In genomic region chr7:45413113-45413863, GRCm38 (mm10) we compare ENCODE assay signal across 8 mouse cellular contexts. TPM values are rescaled to one million over a fixed set of nuclear protein-coding genes. Genes with fewer than 3 reads are reported as not detected.
DNase-seq lines count a peak whose midpoint lies in the region; ATAC-seq and TF ChIP-seq lines count a peak whose summit lies in the region.

Ntf5 (plus strand) TSS chr7:45413695.

- H3K36me3 ChIP-seq in heart, embryonic 11.5 days (ENCODE audit: control insufficient read depth, insufficient read depth, low read length) = no peaks in the 10 kb centered on the region
- no peaks in the 10 kb centered on the region for H3K36me3 ChIP-seq in hindbrain, embryonic 11.5 days (ENCODE audit: control insufficient read depth, insufficient read depth, low read length)
- H3K36me3 ChIP-seq in liver, embryonic 16.5 days (ENCODE audit: control insufficient read depth, insufficient read depth) = no peaks in the 10 kb centered on the region

- TF ChIP-seq CTCF in olfactory bulb, adult 2 months (IDR thresholded peaks at IDR 0.05; ENCODE audit: insufficient read depth, low read depth, low read length) = no peak

- DNase-seq in heart, adult 8-10 months (ENCODE audit: low spot score) = no peak
- DNase-seq in embryo, embryonic 10 days (ENCODE audit: low spot score) = peak; percentile 65
- peak; percentile 66 for DNase-seq in hindbrain, embryonic 11.5 days (ENCODE audit: low spot score)
- DNase-seq in cerebellum, adult 8-10 months = no peak

- peak within 1 kb of the TSS; percentile 55 for H3K4me3 ChIP-seq in heart, embryonic 11.5 days (ENCODE audit: low read depth, low read length)
- peak within 1 kb of the TSS; percentile 44 for H3K4me3 ChIP-seq in hindbrain, embryonic 11.5 days (ENCODE audit: low read depth, low read length)
- H3K4me3 ChIP-seq in liver, embryonic 16.5 days (ENCODE audit: low read depth, low read length) = peak within 1 kb of the TSS; percentile 51
- peak within 1 kb of the TSS; percentile 32; the same call in 1 of the 2 replicates for H3K4me3 ChIP-seq in olfactory bulb, adult 2 months (ENCODE audit: insufficient read depth, low read depth, low read length)

- H3K9me3 ChIP-seq in heart, embryonic 11.5 days (replicated peaks; ENCODE audit: control insufficient read depth, low read length) = no peaks in the 10 kb centered on the region
- H3K9me3 ChIP-seq in hindbrain, embryonic 11.5 days (ENCODE audit: control insufficient read depth, low read length) = no peaks in the 10 kb centered on the region
- H3K9me3 ChIP-seq in liver, embryonic 16.5 days (replicated peaks; ENCODE audit: control insufficient read depth, low read length) = no peaks in the 10 kb centered on the region

- 2% methylated on average over 40 of the region's 45 CpGs for WGBS in heart, embryonic 11.5 days (ENCODE audit: insufficient replicate concordance)
- 4% methylated on average over 44 of the region's 45 CpGs for WGBS in hindbrain, embryonic 11.5 days
- 4% methylated on average over 29 of the region's 45 CpGs for WGBS in liver, embryonic 16.5 days (ENCODE audit: insufficient replicate concordance)
- WGBS in olfactory bulb, adult 2 months = 4% methylated on average over 44 of the region's 45 CpGs

- H3K4me1 ChIP-seq in heart, embryonic 11.5 days (ENCODE audit: control insufficient read depth, insufficient read depth, low read length) = peaks cover 30% of the 10 kb centered on the region
- H3K4me1 ChIP-seq in hindbrain, embryonic 11.5 days (replicated peaks; ENCODE audit: control insufficient read depth, insufficient read depth, low read length) = no peaks in the 10 kb centered on the region; the same call in 1 of the 2 replicates
- H3K4me1 ChIP-seq in liver, embryonic 16.5 days (ENCODE audit: control insufficient read depth, low read depth, low read length) = peaks cover 13% of the 10 kb centered on the region
- H3K4me1 ChIP-seq in olfactory bulb, adult 2 months (ENCODE audit: control insufficient read depth, insufficient read depth, low read length) = peaks cover 17% of the 10 kb centered on the region

- ATAC-seq in heart, embryonic 11.5 days (replicated peaks; ENCODE audit: insufficient number of reproducible peaks, low FRiP score, low TSS enrichment) = peak; percentile 53
- ATAC-seq in hindbrain, embryonic 11.5 days (ENCODE audit: low FRiP score) = peak; percentile 58; the same call in 1 of the 2 replicates
- ATAC-seq in liver, embryonic 16.5 days (ENCODE audit: low read depth) = peak; percentile 36
- no peak for ATAC-seq in activated CD4-positive, CD25-positive, alpha-beta regulatory T cell, adult 4 months

- peak within 1 kb of the TSS; percentile 73 for H3K27ac ChIP-seq in heart, embryonic 11.5 days (ENCODE audit: low read depth, low read length)
- H3K27ac ChIP-seq in hindbrain, embryonic 11.5 days (ENCODE audit: low read depth, low read length) = no peak within 1 kb of the TSS
- no peak within 1 kb of the TSS for H3K27ac ChIP-seq in liver, embryonic 16.5 days (ENCODE audit: low read length)
- no peak within 1 kb of the TSS for H3K27ac ChIP-seq in olfactory bulb, adult 2 months (ENCODE audit: insufficient read depth, low read depth, low read length)

- H3K9ac ChIP-seq in heart, embryonic 11.5 days (ENCODE audit: low read depth, low read length) = peak within 1 kb of the TSS; percentile 70
- peak within 1 kb of the TSS; percentile 44; the same call in 1 of the 2 replicates for H3K9ac ChIP-seq in hindbrain, embryonic 11.5 days (ENCODE audit: low read depth, low read length)
- H3K9ac ChIP-seq in liver, embryonic 16.5 days (ENCODE audit: low read depth, low read length) = 0 out of 2 replicates have a peak within 1 kb of the TSS, but pooled peaks have one; percentile 11

- H3K27me3 ChIP-seq in heart, embryonic 11.5 days (ENCODE audit: control insufficient read depth, insufficient read depth, low read length) = peaks cover 82% of the 10 kb centered on the region
- peaks cover 91% of the 10 kb centered on the region for H3K27me3 ChIP-seq in hindbrain, embryonic 11.5 days (ENCODE audit: control insufficient read depth, insufficient read depth, low read length)
- H3K27me3 ChIP-seq in liver, embryonic 16.5 days (ENCODE audit: control insufficient read depth, insufficient read depth, low read depth, low read length) = peaks cover 96% of the 10 kb centered on the region

- H3K4me2 ChIP-seq in heart, embryonic 11.5 days = peak within 1 kb of the TSS; percentile 96
- peak within 1 kb of the TSS; percentile 83 for H3K4me2 ChIP-seq in hindbrain, embryonic 11.5 days (replicated peaks; ENCODE audit: low read depth, low read length)
- H3K4me2 ChIP-seq in liver, embryonic 16.5 days (ENCODE audit: low read depth, low read length) = peak within 1 kb of the TSS; percentile 61

- no peak for TF ChIP-seq POLR2A in olfactory bulb, adult 2 months (IDR thresholded peaks at IDR 0.05; ENCODE audit: insufficient read depth, low read depth, low read length)

RNA-seq across cellular contexts. Expression of gene Ntf5, which starts in this region (rescaled TPM):
- 3.2 TPM in 2 replicates for polyA plus RNA-seq in heart, embryonic 11.5 days (2014; fragmentation: Nextera tagmentation; extraction: Ambion mirVana)
- total RNA-seq in heart, adult 8-10 months (2022) = under 1 TPM; 0.30 to 0.50 (median 0.36) TPM
- 0.99 and 1.2 TPM in 2 replicates for polyA plus RNA-seq in hindbrain, embryonic 11.5 days (2014; fragmentation: Nextera tagmentation; extraction: Ambion mirVana)
- polyA plus RNA-seq in liver, embryonic 16.5 days (2015; fragmentation: Nextera tagmentation; extraction: Ambion mirVana) = 0.09 and 0.26 TPM in 2 replicates
- not detected in 2 replicates for polyA plus RNA-seq in olfactory bulb, adult 2 months (2012; ENCODE audit: insufficient read depth, insufficient read length, low replicate concordance, missing spikeins)
- not detected for polyA plus RNA-seq in activated CD4-positive, CD25-positive, alpha-beta regulatory T cell, adult 4 months (2017; shearing (Covaris generic))

Comparison
In these comparisons a context has a peak if more than half of its experiments do, and no peak if none do; other contexts are left out.
1. Peak in ATAC-seq, H3K4me3 ChIP-seq, H3K9ac ChIP-seq and H3K4me2 ChIP-seq in liver, embryonic 16.5 days; RNA of the gene not detected or under 1 TPM.
2. H3K9ac ChIP-seq: peak in every context shown above with its lines; median percentile 70 in heart, embryonic 11.5 days; 44 in hindbrain, embryonic 11.5 days; 11 in liver, embryonic 16.5 days.
3. DNase-seq: peak in embryo, embryonic 10 days (single experiment) and hindbrain, embryonic 11.5 days (single experiment); none in heart, adult 8-10 months (single experiment) and cerebellum, adult 8-10 months (single experiment).
4. Peak in every context shown above with its lines, with median percentiles within 50 percentile points of each other: H3K4me2 ChIP-seq and H3K4me3 ChIP-seq.